ENCODE assay signal across 24 mouse cellular contexts in genomic region chr2:25634046-25634445, GRCm38 (mm10). TPM values are rescaled to one million over a fixed set of nuclear protein-coding genes. Genes with fewer than 3 reads are reported as not detected.
DNase-seq lines count a peak whose midpoint lies in the region; ATAC-seq and TF ChIP-seq lines count a peak whose summit lies in the region.
"Had no signal": no experiment of that assay in that cellular context is flagged by ENCODE, and none has a peak within 500 bp of the region (broad histone marks: within the 10 kb centered on the region; RNA-seq: fewer than 3 reads in every experiment).

No protein-coding gene starts in this region.

- no peak overlapping the region for H3K9ac ChIP-seq in kidney, postnatal 0 days (ENCODE audit: low read depth, low read length)
- H3K9ac ChIP-seq: forebrain, embryonic 15.5 days; limb, embryonic 15.5 days had no signal

- no peaks in the 10 kb centered on the region for H3K9me3 ChIP-seq in kidney, postnatal 0 days (replicated peaks; ENCODE audit: low read length)
- H3K9me3 ChIP-seq: forebrain, embryonic 15.5 days; G1E; limb, embryonic 15.5 days had no signal

- no peak overlapping the region for H3K4me2 ChIP-seq in kidney, postnatal 0 days (ENCODE audit: low read length)
- H3K4me2 ChIP-seq: forebrain, embryonic 15.5 days; limb, embryonic 15.5 days had no signal

- WGBS in kidney, postnatal 0 days, result 77% methylated on average over 1 of the region's 1 CpGs

- H3K36me3 ChIP-seq in kidney, postnatal 0 days (ENCODE audit: insufficient read depth, low read length), result no peaks in the 10 kb centered on the region
- H3K36me3 ChIP-seq: forebrain, embryonic 15.5 days; G1E; limb, embryonic 15.5 days had no signal

- no peaks in the 10 kb centered on the region for H3K4me1 ChIP-seq in kidney, postnatal 0 days (replicated peaks; ENCODE audit: insufficient read depth, low read length)
- H3K4me1 ChIP-seq: forebrain, embryonic 15.5 days; limb, embryonic 15.5 days had no signal

- DNase-seq in embryo, embryonic 10.5 days (ENCODE audit: low spot score), result peak; percentile 17
- DNase-seq in embryo, embryonic 9.5 days (ENCODE audit: extremely low spot score), result no peak
- DNase-seq in kidney, postnatal 0 days (ENCODE audit: low spot score), result peak; percentile 21
- DNase-seq in kidney, postnatal 25 days, result no peak
- peak; percentile 37 for DNase-seq in 3T3-L1 (ENCODE audit: low read depth, low spot score)
- peak; percentile 19 for DNase-seq in Muller cell, postnatal 12 days (ENCODE audit: inconsistent ontology term)
- no peak for DNase-seq in T-cell, adult 2 months (ENCODE audit: low spot score)
- DNase-seq: cerebellum, adult 11 months; cerebellum, postnatal 25 days; heart, adult 11 months; kidney, postnatal 10 days; layer of hippocampus, adult 9-11 months; lung, postnatal 10 days; midbrain, embryonic 14.5 days; thymus, adult 18-20 months had no signal

- H3K4me3 ChIP-seq in kidney, postnatal 0 days (replicated peaks; ENCODE audit: low read depth, low read length), result no peak overlapping the region
- H3K4me3 ChIP-seq: erythroblast, embryonic 14.5 days; forebrain, embryonic 15.5 days; limb, embryonic 15.5 days had no signal

- H3K27ac ChIP-seq in kidney, postnatal 0 days, result no peak overlapping the region
- H3K27ac ChIP-seq: forebrain, embryonic 15.5 days; limb, embryonic 15.5 days had no signal

- TF ChIP-seq CTCF in kidney, postnatal 0 days (IDR thresholded peaks at IDR 0.05; ENCODE audit: low read depth), result peak; percentile 42

- no peak for ATAC-seq in kidney, postnatal 0 days (replicated peaks; ENCODE audit: low FRiP score, low read depth)
- ATAC-seq: forebrain, embryonic 15.5 days had no signal

- no peaks in the 10 kb centered on the region for H3K27me3 ChIP-seq in kidney, postnatal 0 days (ENCODE audit: insufficient read depth, low read length)
- H3K27me3 ChIP-seq: forebrain, embryonic 15.5 days; limb, embryonic 15.5 days had no signal

RNA-seq across cellular contexts. Expression of gene Fcna, which starts 6.2 kb away (rescaled TPM):
- 1.7 and 2.2 TPM in 2 replicates for polyA plus RNA-seq in kidney, postnatal 0 days (2015; fragmentation: Nextera tagmentation; extraction: Ambion mirVana)
- polyA plus RNA-seq: G1E had no signal

RNA-seq across cellular contexts. Expression of gene Tmem141, which starts 12.2 kb away (rescaled TPM):
- 41.7 and 43.8 TPM in 2 replicates for polyA plus RNA-seq in kidney, postnatal 0 days (2015; fragmentation: Nextera tagmentation; extraction: Ambion mirVana)
- polyA plus RNA-seq: G1E had no signal

RNA-seq across cellular contexts. Expression of gene Ccdc183, which starts 16.6 kb away (rescaled TPM):
- 0.32 and 0.34 TPM in 2 replicates for polyA plus RNA-seq in kidney, postnatal 0 days (2015; fragmentation: Nextera tagmentation; extraction: Ambion mirVana)
- polyA plus RNA-seq: erythroblast, embryonic 14.5 days; G1E had no signal

RNA-seq across cellular contexts. Expression of gene Lcn8, which starts 18.9 kb away (rescaled TPM):
- polyA plus RNA-seq in kidney, postnatal 0 days (2015; fragmentation: Nextera tagmentation; extraction: Ambion mirVana), result not detected in 2 replicates
- polyA plus RNA-seq: brain, embryonic 14.5 days; embryonic facial prominence, embryonic 11.5 days; erythroblast, embryonic 14.5 days; forebrain, embryonic 15.5 days; G1E; heart, embryonic 16.5 days; hindbrain, embryonic 11.5 days; intestine, embryonic 14.5 days; limb, embryonic 15.5 days; midbrain, embryonic 14.5 days had no signal

RNA-seq across cellular contexts. Expression of gene Lcn5, which starts 23.7 kb away (rescaled TPM):
- not detected in 2 replicates for polyA plus RNA-seq in kidney, postnatal 0 days (2015; fragmentation: Nextera tagmentation; extraction: Ambion mirVana)
- polyA plus RNA-seq: brain, embryonic 14.5 days; embryonic facial prominence, embryonic 11.5 days; erythroblast, embryonic 14.5 days; forebrain, embryonic 15.5 days; G1E; heart, embryonic 16.5 days; hindbrain, embryonic 11.5 days; intestine, embryonic 14.5 days; limb, embryonic 15.5 days; midbrain, embryonic 14.5 days had no signal

Comparison
In these comparisons a context has a peak if more than half of its experiments do, and no peak if none do; other contexts are left out.
1. DNase-seq: peak in embryo, embryonic 10.5 days (single experiment), kidney, postnatal 0 days (single experiment), 3T3-L1 (single experiment) and Muller cell, postnatal 12 days (single experiment); none in embryo, embryonic 9.5 days (single experiment), kidney, postnatal 25 days (0 of 2) and T-cell, adult 2 months (single experiment).